Mouse (Mus musculus) testis, adult 2 months (tissue): ENCODE results near the gene Sox5. TPM values are rescaled to one million over a fixed set of nuclear protein-coding genes. Genes with fewer than 3 reads are reported as not detected.

Experiments used
- H3K27ac ChIP-seq: fragments of 200-500 bp; 2 replicates; pipeline ENCODE4 v1.5.1; 2012; ENCODE audit warnings: low read depth, low read length; ENCODE audit not compliant: control insufficient read depth, insufficient read depth
- H3K27me3 ChIP-seq: fragments of 200-500 bp; 2 replicates; pipeline ENCODE4 v1.6.1; 2012; ENCODE audit warnings: mild to moderate bottlenecking, low read length, moderate library complexity; ENCODE audit not compliant: control insufficient read depth, insufficient read depth
- H3K36me3 ChIP-seq: fragments of 200-500 bp; 2 replicates; pipeline ENCODE4 v1.6.1; 2012; ENCODE audit warnings: mild to moderate bottlenecking, low read length; ENCODE audit not compliant: control insufficient read depth, insufficient read depth
- H3K4me1 ChIP-seq: fragments of 200-500 bp; 2 replicates; pipeline ENCODE4 v1.6.1; 2012; ENCODE audit warnings: low read length; ENCODE audit not compliant: control insufficient read depth, insufficient read depth
- H3K4me3 ChIP-seq: fragments of 200-500 bp; 2 replicates; pipeline ENCODE4 v1.5.1; 2012; ENCODE audit warnings: low read depth, mild to moderate bottlenecking, low read length, moderate library complexity, mixed read lengths; ENCODE audit not compliant: control insufficient read depth
- CTCF ChIP-seq: fragments of 200-500 bp; IDR thresholded peaks from 2 replicates; pipeline ENCODE4 v1.5.1; 2012; ENCODE audit warnings: low read depth, mild to moderate bottlenecking, inconsistent platforms, low read length, moderate library complexity; ENCODE audit not compliant: control insufficient read depth, insufficient read depth, insufficient replicate concordance
- POLR2A ChIP-seq: fragments of 200-500 bp; IDR thresholded peaks from 2 replicates; pipeline ENCODE4 v1.6.1; 2012; ENCODE audit warnings: low read depth, mild to moderate bottlenecking, inconsistent platforms, low read length, moderate library complexity; ENCODE audit not compliant: control insufficient read depth
- polyA plus RNA-seq: library from polyadenylated mRNA; depleted of rRNA; stranded (reverse); fragments of >200 nt; gene quantifications from 2 replicates; pipeline ENCODE4 v1.2.3, GENCODE M21; 2012

Sox5 gene
- polyA plus RNA-seq, 1 experiment = 148 TPM

- TF ChIP-seq CTCF (no peak), POLR2A (no peak)
- Histone ChIP-seq H3K36me3 (no peaks in the 10 kb centered on the region), H3K27ac (no peak overlapping the region), H3K4me1 (peaks cover 5% of the 10 kb centered on the region; the same call in 1 of the 2 replicates), H3K4me3 (no peak overlapping the region), H3K27me3 (no peaks in the 10 kb centered on the region)
These were observed 28.4 kb downstream of the Sox5 start for GRCm38 (mm10) chr6:144753225-144753962.

- Histone ChIP-seq H3K36me3 (no peaks in the 10 kb centered on the region), H3K4me3 (no peak overlapping the region), H3K27ac (no peak overlapping the region), H3K4me1 (peaks cover 5% of the 10 kb centered on the region; the same call in 1 of the 2 replicates), H3K27me3 (no peaks in the 10 kb centered on the region)
- TF ChIP-seq POLR2A = no peak
- no peak for TF ChIP-seq CTCF
These were observed 30.2 kb downstream of the Sox5 start for GRCm38 (mm10) chr6:144751581-144751980.

GRCm38 (mm10) chr6:144750197-144750596 is 31.6 kb downstream of the Sox5 start:
- Histone ChIP-seq H3K27ac (no peak overlapping the region), H3K36me3 (no peaks in the 10 kb centered on the region), H3K4me1 (peaks cover 5% of the 10 kb centered on the region; the same call in 1 of the 2 replicates), H3K4me3 (no peak overlapping the region), H3K27me3 (no peaks in the 10 kb centered on the region)
- no peak for TF ChIP-seq CTCF
- no peak for TF ChIP-seq POLR2A

GRCm38 (mm10) chr6:144746436-144746835 is 35.3 kb downstream of the Sox5 start:
- Histone ChIP-seq H3K36me3 (no peaks in the 10 kb centered on the region), H3K4me1 (peaks cover 5% of the 10 kb centered on the region; the same call in 1 of the 2 replicates), H3K27me3 (no peaks in the 10 kb centered on the region), H3K27ac (no peak overlapping the region), H3K4me3 (no peak overlapping the region)
- TF ChIP-seq CTCF = no peak
- no peak for TF ChIP-seq POLR2A

GRCm38 (mm10) chr6:144742559-144742958 is 39.2 kb downstream of the Sox5 start:
- Histone ChIP-seq H3K27me3 (no peaks in the 10 kb centered on the region), H3K36me3 (no peaks in the 10 kb centered on the region), H3K27ac (no peak overlapping the region), H3K4me3 (no peak overlapping the region), H3K4me1 (peaks cover 6% of the 10 kb centered on the region)
- TF ChIP-seq CTCF (no peak), POLR2A (no peak)

- H3K4me3 ChIP-seq = no peak overlapping the region
- H3K27ac ChIP-seq = no peak overlapping the region
These were observed 40.6 kb downstream of the Sox5 start for GRCm38 (mm10) chr6:144741080-144741655.

GRCm38 (mm10) chr6:144740343-144740742 is 41.4 kb downstream of the Sox5 start:
- Histone ChIP-seq H3K4me1 (peaks cover 6% of the 10 kb centered on the region), H3K36me3 (no peaks in the 10 kb centered on the region), H3K4me3 (no peak overlapping the region), H3K27me3 (no peaks in the 10 kb centered on the region), H3K27ac (no peak overlapping the region)
- TF ChIP-seq POLR2A = no peak
- TF ChIP-seq CTCF = no peak

More at GRCm38 (mm10) chr6:144741080-144741655, 40.6 kb downstream of the Sox5 start:
- Histone ChIP-seq H3K36me3 (no peaks in the 10 kb centered on the region), H3K4me1 (peaks cover 6% of the 10 kb centered on the region), H3K27me3 (no peaks in the 10 kb centered on the region)
- TF ChIP-seq CTCF (no peak), POLR2A (no peak)
